Mouse (Mus musculus) layer of hippocampus, adult 9-11 months (tissue): ENCODE measurements around the gene Gch1.

Source experiments
- DNase-seq: peaks from one replicate; pipeline ENCODE4 v3.0.0; 2022

Gch1 gene

GRCm38 (mm10) chr14:47205270-47205972 is 16.2 kb upstream of the Gch1 start:
- no peak for DNase-seq

DNA sequence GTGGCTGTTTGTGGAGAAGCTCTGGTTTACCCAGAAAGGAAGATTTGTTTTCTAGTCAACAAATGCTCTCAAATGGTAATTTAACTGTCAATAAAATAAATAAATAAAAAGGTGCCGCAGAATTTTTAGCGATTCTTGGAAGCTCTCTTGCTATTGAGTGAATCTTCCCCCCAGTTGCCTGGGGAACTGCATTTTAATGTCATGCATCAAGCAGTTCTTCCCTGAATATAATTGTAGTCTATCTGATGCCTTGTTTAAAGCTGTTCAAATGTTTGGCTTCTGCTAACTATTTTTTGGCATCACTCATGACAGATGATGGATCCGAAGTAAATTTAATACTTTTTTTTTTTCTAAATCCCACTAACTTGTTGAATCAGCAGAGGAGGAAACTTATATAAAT is 8.1 kb upstream of the Gch1 start:
- DNase-seq = peak; percentile 34

- DNase-seq = no peak
Observed at GRCm38 (mm10) chr14:47196711-47197110, 7.5 kb upstream of the Gch1 start.

DNA sequence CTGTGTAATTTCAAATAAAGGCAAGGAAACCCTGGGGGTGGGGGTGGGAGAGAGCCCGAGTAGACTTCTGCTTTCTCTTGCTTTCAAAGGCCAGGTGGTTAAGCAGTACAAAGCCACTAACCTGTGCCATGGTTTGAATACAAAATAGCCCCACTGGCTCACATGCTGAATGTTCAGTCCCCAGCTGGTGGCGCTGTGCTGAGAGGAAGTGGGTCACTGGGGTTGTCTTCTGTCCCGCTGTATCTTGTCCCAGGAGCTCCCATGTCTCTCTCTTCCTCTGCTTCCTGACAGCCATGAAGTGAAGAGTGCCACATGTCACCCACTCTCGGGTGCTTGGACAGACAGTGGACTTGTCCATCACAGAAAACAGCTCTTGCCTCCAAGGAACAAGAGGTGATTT is 4.9 kb upstream of the Gch1 start:
- DNase-seq = no peak

- no peak for DNase-seq
Observed at GRCm38 (mm10) chr14:47193506-47193905, 4.3 kb upstream of the Gch1 start.

GRCm38 (mm10) chr14:47191861-47192260 is 2.6 kb upstream of the Gch1 start:
- DNase-seq = no peak

GRCm38 (mm10) chr14:47190626-47191025 is 1.4 kb upstream of the Gch1 start:
- no peak for DNase-seq

- DNase-seq = peak; percentile 13
Observed at GRCm38 (mm10) chr14:47189635-47189955, 382 bp upstream of the Gch1 start.

DNA sequence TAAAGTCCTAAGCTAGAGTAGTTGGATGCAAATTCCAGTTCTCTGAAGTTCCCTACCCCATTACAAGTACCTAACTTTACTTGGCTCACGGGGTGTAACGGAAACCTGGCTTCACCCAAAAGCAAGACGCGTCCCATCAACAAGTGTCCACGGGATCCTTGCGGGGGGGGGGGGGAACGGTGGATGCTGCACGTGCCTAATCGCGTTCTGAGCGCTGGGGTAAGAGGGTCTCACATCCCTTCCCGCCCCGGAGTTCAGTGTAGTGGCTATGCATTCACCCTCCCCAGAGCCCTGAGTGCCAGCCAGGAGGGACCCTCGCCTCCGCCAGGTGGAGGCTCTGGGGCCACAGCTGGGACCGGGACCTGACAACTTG is 752 bp downstream of the Gch1 start:
- no peak for DNase-seq

DNA sequence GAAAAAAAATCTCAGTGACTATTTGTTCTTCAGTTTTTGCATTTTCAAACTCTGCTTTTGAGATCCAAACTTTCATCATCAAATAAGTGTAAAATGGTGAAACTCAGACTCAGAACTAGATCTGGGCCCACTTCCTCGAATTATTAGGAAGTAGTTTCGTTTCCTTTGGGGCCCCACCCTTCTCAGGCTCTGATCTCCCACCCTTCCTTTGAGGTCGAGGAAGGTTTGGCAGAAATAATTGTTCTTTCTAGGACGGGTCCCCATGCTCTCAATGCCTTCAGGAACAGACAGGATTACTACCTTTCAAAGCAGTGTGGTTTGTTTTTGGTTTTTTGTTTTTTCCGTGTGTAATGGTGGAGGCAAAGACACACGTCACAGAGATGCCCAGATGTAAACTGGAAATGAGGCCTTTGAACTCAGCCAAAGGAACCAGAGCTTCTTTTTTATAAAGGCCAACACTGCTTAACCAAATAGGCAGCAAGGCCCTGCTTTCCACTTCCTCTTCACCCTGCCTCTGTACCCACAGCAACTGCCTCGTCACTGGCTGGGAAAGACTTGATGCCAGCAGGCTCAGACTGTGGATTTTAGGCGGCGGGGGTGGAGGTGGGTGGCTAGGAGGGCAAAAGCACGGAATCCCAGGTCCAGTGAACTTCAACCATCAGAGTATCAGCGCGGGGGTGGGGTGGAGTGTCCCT is 1.4 kb downstream of the Gch1 start:
- DNase-seq = peak; percentile 21

GRCm38 (mm10) chr14:47187261-47187660 is 2.0 kb downstream of the Gch1 start:
- DNase-seq = no peak

DNA sequence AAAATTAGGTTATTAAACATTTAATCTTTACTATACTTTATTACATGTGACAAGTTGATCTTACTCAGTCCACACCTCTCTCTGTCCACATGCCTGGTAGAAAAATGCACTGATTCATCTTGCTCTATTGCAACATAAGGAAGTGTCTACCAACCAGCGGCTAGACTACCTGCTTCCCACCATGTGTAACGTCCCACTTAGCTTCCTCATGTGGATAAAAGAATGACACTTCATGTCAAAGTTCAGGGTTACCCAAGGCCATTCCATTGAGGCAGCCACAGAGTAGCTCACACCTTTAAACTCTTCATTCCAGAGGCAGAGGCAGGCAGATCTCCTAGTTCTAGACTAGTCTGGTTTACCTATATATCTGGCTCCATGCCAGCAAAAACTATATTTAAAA is 2.7 kb downstream of the Gch1 start:
- no peak for DNase-seq

GRCm38 (mm10) chr14:47181497-47182290 is 7.5 kb downstream of the Gch1 start:
- peak; percentile 33 for DNase-seq

DNA sequence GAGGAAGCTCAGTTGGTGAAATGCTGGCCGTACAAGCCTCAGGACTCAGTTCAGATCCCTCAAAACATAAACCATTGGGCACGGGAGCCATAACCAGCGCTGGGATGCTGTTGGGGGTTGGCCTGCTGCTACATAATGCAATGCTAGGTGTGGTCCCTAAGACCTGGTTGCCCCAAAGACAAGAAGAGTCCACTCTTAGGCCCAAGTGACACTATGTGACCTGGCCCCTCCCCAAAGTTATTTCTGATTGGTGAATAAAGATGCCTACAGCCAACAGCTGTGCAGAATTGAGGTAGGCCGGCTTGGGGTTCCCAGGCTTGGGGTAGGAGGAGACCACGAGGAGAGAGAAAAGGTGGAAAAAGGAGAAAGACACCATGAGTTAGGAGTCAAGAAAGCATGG is 10.4 kb downstream of the Gch1 start:
- no peak for DNase-seq

- peak; percentile 11 for DNase-seq
Observed at GRCm38 (mm10) chr14:47177846-47178414, 11.3 kb downstream of the Gch1 start.

DNA sequence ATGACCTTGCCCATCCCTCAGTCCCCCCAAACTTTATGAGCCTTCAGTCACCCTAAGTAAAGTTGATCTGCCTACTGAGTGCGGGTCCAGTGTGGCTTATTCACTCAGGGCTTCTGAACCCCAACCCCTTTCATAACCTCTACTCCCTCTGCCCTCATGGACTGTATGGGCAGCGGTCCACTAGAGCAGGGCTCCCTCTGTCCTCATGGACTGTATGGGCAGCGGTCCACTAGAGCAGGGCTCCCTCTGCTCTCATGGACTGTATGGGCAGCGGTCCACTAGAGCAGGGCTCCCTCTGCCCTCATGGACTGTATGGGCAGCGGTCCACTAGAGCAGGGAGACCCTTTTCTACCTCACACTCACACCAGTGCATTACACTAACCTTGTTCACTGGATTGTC is 13.0 kb downstream of the Gch1 start:
- DNase-seq = no peak

DNA sequence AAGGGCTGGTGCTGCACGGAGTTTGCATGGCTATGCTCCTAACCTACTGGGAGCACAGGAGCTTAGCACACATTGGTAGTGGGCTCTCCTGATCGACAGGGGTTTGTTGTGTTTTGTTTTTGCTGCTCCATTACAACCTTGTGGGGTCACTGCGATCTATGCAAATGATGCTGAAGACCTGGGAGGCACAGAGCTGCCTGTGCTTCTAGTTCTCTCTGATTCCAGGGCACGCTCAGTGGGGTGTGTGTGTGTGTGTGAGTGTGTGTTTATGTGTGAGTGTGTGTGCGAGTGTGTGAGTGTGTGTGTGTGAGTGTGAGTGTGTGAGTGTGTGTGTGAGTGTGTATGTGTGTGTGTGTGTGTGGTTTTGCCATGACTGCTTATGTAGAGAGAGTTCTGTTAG is 14.1 kb downstream of the Gch1 start:
- no peak for DNase-seq

DNA sequence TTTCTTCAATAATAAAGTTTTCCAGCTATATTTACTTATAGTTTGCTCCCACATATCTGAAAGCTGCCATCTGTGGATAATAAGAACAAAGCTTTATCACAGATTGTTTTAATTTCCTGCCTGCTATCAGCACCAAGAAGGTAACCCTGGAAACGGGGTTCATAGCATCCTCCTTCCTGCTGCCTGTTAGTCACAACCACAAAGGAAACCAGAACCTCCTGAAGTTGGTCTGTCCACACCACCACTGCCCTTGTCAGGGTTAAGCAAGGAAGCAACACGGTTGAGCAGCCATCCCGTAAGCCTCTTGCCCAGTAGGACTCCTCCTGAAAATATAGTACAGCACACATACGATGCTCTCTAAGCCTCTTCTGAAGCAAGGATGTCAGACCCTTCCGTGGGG is 17.1 kb downstream of the Gch1 start:
- DNase-seq = peak; percentile 29

DNA sequence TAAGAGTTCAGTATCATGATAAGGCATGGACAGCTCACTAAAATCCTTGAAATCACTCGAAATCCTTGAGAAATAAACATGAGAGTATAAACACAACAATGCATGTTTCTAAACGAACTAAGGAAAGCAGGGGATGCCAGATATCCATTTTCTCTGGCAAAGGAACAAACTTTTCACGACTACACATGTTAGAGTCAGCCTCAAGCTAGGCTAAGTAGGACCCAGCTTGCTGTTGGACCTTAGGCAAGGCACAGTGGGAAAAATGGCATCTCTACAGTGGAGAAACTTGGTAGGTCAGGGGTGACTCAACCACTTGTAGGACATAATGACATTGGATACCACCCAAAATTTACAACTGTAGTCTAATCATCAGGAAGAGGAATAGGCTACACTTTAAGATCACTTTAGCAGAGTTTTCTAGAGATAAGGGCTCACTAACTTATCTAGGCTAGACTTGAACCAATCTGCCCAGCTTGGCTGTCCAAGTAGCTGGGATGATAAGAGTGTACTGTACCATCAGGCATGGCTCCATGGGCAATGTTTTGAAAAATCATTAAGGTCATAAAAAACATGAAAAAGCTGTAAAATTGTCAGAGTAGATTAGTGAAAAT is 18.6 kb downstream of the Gch1 start:
- DNase-seq = no peak

GRCm38 (mm10) chr14:47169677-47170410 is 19.4 kb downstream of the Gch1 start:
- DNase-seq = no peak

DNA sequence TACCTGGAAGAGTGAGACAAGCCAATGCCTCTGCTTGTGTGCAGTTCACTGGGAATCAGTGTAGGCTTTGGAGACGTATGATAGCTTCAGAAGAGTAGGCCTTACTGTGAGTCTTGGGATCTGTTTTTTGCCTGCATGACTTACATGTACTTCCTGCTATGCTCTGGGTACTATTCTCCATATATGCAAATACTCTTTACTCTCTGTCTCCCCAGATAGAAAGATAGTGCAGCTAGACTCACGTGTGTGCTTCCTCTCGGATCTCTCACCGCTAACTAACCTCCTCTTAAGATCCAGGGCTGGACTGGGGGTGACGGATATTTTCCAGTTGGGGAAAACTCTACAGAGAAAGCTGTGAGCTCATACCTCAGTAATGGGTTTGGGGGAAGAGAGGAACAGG is 23.5 kb downstream of the Gch1 start:
- DNase-seq = no peak

GRCm38 (mm10) chr14:47165117-47165516 is 24.1 kb downstream of the Gch1 start:
- no peak for DNase-seq
